Mouse (Mus musculus): ENCODE results near the gene H2-Ob.

- TF ChIP-seq POLR2A (IDR thresholded peaks at IDR 0.05; ENCODE audit: insufficient read depth, low read depth, low read length), result no peak
- TF ChIP-seq CTCF (IDR thresholded peaks at IDR 0.05; ENCODE audit: insufficient read depth, low read depth, low read length), result no peak
Measured at GRCm38 (mm10) chr17:34261502-34261901, 22.8 kb downstream of the H2-Ob start.

Measured in olfactory bulb, adult 2 months (tissue).